Mouse (Mus musculus): Measurements from ENCODE around the gene Plekhm2. TPM values are rescaled to one million over a fixed set of nuclear protein-coding genes. Genes with fewer than 3 reads are reported as not detected.

The Plekhm2 gene
- total and polyA plus RNA-seq, 3 experiments, result 12.4 to 28.2 (median 13.7) TPM

DNA sequence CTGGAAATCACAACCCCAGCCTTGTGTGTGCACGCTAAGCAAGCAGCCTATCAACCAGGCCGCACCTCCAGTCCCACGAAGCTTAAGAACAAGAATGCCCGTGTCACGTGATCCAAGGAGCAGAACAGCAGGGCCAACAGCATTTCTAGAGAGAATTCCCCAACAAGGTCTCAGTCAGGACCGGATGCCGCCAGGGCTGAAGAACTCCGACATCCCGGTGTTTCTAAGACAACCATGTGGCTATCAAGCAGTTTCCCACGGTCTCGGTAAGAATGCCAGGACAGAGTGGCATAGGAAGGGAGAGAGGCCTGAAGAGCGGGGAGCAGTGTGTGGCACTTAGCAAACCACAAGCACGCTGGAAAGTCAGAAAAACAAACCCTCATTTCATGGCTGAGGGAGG lies 10.9 kb downstream of the Plekhm2 start:
- dilution Hi-C loops (cut with MboI; ENCODE audit: extremely low pct_ligation_motif_present, extremely low pct_unique_long_range_greater_than_20kb, low sequenced_read_pairs), result no loop called here

DNA sequence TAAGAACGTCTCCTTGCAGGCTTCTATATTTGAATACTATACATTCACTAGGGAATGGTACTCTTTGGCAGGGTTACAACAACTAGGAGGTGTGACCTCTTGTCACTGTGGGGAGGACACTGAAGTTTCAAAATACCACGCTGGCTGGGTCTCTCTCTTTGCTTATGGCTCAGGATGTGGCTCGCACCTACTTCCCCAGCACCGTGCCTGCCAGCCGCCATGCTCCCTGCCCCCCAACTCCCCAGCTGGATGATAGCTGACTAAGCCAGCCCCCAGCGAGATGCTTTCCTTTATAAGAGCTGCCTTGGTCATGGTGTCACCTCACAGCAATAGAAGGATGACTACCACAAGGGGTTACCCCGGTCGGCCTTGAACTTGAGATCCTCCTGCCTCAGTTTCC lies 11.7 kb downstream of the Plekhm2 start:
- TF ChIP-seq ZKSCAN1 (IDR thresholded peaks at IDR 0.05; ENCODE audit: borderline replicate concordance, low read depth, low read length) (no peak), EP300 (IDR thresholded peaks at IDR 0.05; ENCODE audit: low read length) (no peak), MAFK (IDR thresholded peaks at IDR 0.05; ENCODE audit: insufficient replicate concordance, low read length) (no peak), GABPA (IDR thresholded peaks at IDR 0.05; ENCODE audit: insufficient replicate concordance, low read depth, low read length) (no peak), SIN3A (IDR thresholded peaks at IDR 0.05; ENCODE audit: low read length) (no peak), RCOR1 (conservative IDR thresholded peaks at IDR 0.05; ENCODE audit: low read depth, low read length) (no peak), KAT2A (IDR thresholded peaks at IDR 0.05; ENCODE audit: insufficient replicate concordance, low read length) (no peak), MYC (IDR thresholded peaks at IDR 0.05; ENCODE audit: low read depth, low read length) (no peak), NRF1 (IDR thresholded peaks at IDR 0.05; ENCODE audit: low read depth, low read length) (no peak), USF1 (IDR thresholded peaks at IDR 0.05; ENCODE audit: low read depth, low read length) (no peak), MAZ (IDR thresholded peaks at IDR 0.05; ENCODE audit: low read depth, low read length) (no peak), ZNF384 (IDR thresholded peaks at IDR 0.05; ENCODE audit: low read depth, low read length) (no peak), IRF4 (IDR thresholded peaks at IDR 0.05; ENCODE audit: low read depth, low read length) (no peak), MAX (IDR thresholded peaks at IDR 0.05; ENCODE audit: low read length) (no peak), HCFC1 (IDR thresholded peaks at IDR 0.05; ENCODE audit: low read depth, low read length) (no peak), BHLHE40 (IDR thresholded peaks at IDR 0.05; ENCODE audit: low read depth, low read length) (no peak), CHD1 (IDR thresholded peaks at IDR 0.05; ENCODE audit: low read depth, low read length) (no peak), ETS1 (conservative IDR thresholded peaks at IDR 0.05; ENCODE audit: low read depth, low read length) (no peak)
- in situ Hi-C loops (cut with MboI; ENCODE audit: low pct_ligation_motif_present, low pct_unique_long_range_greater_than_20kb, low sequenced_read_pairs) (no loop called here), dilution Hi-C loops (cut with MboI; ENCODE audit: extremely low pct_ligation_motif_present, extremely low pct_unique_long_range_greater_than_20kb, low sequenced_read_pairs) (no loop called here)
- H3K36me3 ChIP-seq (replicated peaks in 1 of 2; ENCODE audit: control insufficient read depth in 1 of 2, insufficient read depth in 1 of 2, low read length in 1 of 2), result peaks cover 22 to 70% of the 10 kb centered on the region in 2 experiments
- no peak for DNase-seq (ENCODE audit: extremely low read depth)
- H3K27me3 ChIP-seq (replicated peaks), result no peaks in the 10 kb centered on the region
- H3K27ac ChIP-seq (ENCODE audit: insufficient read depth, low read depth), result no peak overlapping the region
- H3K4me3 ChIP-seq (replicated peaks in 1 of 3; ENCODE audit: low read depth in 2 of 3, low read length in 2 of 3, poor library complexity in 1 of 3), result no peak overlapping the region
- no peak overlapping the region for H3K4me2 ChIP-seq (ENCODE audit: insufficient read depth, low read depth, poor library complexity, severe bottlenecking)
- peaks cover 6% of the 10 kb centered on the region; the same call in 1 of the 2 replicates for H3K79me2 ChIP-seq (replicated peaks; ENCODE audit: control insufficient read depth, extremely low read depth, insufficient read depth, poor library complexity, severe bottlenecking)
- H3K9ac ChIP-seq (ENCODE audit: insufficient read depth, low read depth), result no peak overlapping the region
- no peaks in the 10 kb centered on the region for H3K9me3 ChIP-seq (replicated peaks; ENCODE audit: low read length)
- peaks cover 4 to 57% of the 10 kb centered on the region in 2 experiments; a peak in 3 of 4 replicates for H3K4me1 ChIP-seq (ENCODE audit: control insufficient read depth in 1 of 2, insufficient read depth in 2 of 2)

More for the DNA sequence above, 10.9 kb downstream of the Plekhm2 start:
- no peak for DNase-seq (ENCODE audit: extremely low read depth)
- H3K4me1 ChIP-seq (ENCODE audit: control insufficient read depth in 1 of 2, insufficient read depth in 2 of 2), result peaks cover 10 to 63% of the 10 kb centered on the region in 2 experiments
- H3K27me3 ChIP-seq (replicated peaks), result no peaks in the 10 kb centered on the region
- no peak overlapping the region for H3K4me2 ChIP-seq (ENCODE audit: insufficient read depth, low read depth, poor library complexity, severe bottlenecking)
- H3K36me3 ChIP-seq (replicated peaks in 1 of 2; ENCODE audit: control insufficient read depth in 1 of 2, insufficient read depth in 1 of 2, low read length in 1 of 2), result peaks cover 22 to 65% of the 10 kb centered on the region in 2 experiments
- H3K9me3 ChIP-seq (replicated peaks; ENCODE audit: low read length), result no peaks in the 10 kb centered on the region
- H3K4me3 ChIP-seq (replicated peaks in 1 of 3; ENCODE audit: low read depth in 2 of 3, low read length in 2 of 3, poor library complexity in 1 of 3), result no peak overlapping the region
- H3K27ac ChIP-seq (ENCODE audit: insufficient read depth, low read depth), result no peak overlapping the region
- H3K79me2 ChIP-seq (replicated peaks; ENCODE audit: control insufficient read depth, extremely low read depth, insufficient read depth, poor library complexity, severe bottlenecking), result peaks cover 6% of the 10 kb centered on the region; the same call in 1 of the 2 replicates
- in situ Hi-C loops (cut with MboI; ENCODE audit: low pct_ligation_motif_present, low pct_unique_long_range_greater_than_20kb, low sequenced_read_pairs), result no loop called here
- no peak overlapping the region for H3K9ac ChIP-seq (ENCODE audit: insufficient read depth, low read depth)
- TF ChIP-seq TCF12 (IDR thresholded peaks at IDR 0.05; ENCODE audit: low read depth, low read length) (no peak), USF1 (IDR thresholded peaks at IDR 0.05; ENCODE audit: low read depth, low read length) (no peak), ZNF384 (IDR thresholded peaks at IDR 0.05; ENCODE audit: low read depth, low read length) (no peak), SMC3 (IDR thresholded peaks at IDR 0.05; ENCODE audit: low read depth, low read length) (no peak), BHLHE40 (IDR thresholded peaks at IDR 0.05; ENCODE audit: low read depth, low read length) (no peak), PAX5 (IDR thresholded peaks at IDR 0.05; ENCODE audit: low read length) (no peak), ELF1 (IDR thresholded peaks at IDR 0.05; ENCODE audit: low read depth, low read length) (no peak), ZC3H11A (IDR thresholded peaks at IDR 0.05; ENCODE audit: low read depth, low read length) (no peak), MAFK (IDR thresholded peaks at IDR 0.05; ENCODE audit: insufficient replicate concordance, low read length) (no peak), SIN3A (IDR thresholded peaks at IDR 0.05; ENCODE audit: low read length) (no peak), HCFC1 (IDR thresholded peaks at IDR 0.05; ENCODE audit: low read depth, low read length) (no peak), MEF2A (IDR thresholded peaks at IDR 0.05; ENCODE audit: borderline replicate concordance, low read depth, low read length) (no peak), USF2 (conservative IDR thresholded peaks at IDR 0.05; ENCODE audit: low read depth, low read length) (no peak)
